Mouse (Mus musculus): ENCODE measurements around the gene Ascl5. TPM values are rescaled to one million over a fixed set of nuclear protein-coding genes. Genes with fewer than 3 reads are reported as not detected.

Gene Ascl5
- total RNA-seq (2023): not detected in 4 replicates

GRCm38 (mm10) chr1:136050312-136051012, at the start of gene Ascl5:
TSS of gene Ascl5 (plus strand) at chr1:136050804.

GRCm38 (mm10) chr1:136006292-136006748, 44.3 kb upstream of the Ascl5 start, which contains the start of gene Igfn1:
TSS of gene Igfn1 (minus strand) at chr1:136006342.

DNA sequence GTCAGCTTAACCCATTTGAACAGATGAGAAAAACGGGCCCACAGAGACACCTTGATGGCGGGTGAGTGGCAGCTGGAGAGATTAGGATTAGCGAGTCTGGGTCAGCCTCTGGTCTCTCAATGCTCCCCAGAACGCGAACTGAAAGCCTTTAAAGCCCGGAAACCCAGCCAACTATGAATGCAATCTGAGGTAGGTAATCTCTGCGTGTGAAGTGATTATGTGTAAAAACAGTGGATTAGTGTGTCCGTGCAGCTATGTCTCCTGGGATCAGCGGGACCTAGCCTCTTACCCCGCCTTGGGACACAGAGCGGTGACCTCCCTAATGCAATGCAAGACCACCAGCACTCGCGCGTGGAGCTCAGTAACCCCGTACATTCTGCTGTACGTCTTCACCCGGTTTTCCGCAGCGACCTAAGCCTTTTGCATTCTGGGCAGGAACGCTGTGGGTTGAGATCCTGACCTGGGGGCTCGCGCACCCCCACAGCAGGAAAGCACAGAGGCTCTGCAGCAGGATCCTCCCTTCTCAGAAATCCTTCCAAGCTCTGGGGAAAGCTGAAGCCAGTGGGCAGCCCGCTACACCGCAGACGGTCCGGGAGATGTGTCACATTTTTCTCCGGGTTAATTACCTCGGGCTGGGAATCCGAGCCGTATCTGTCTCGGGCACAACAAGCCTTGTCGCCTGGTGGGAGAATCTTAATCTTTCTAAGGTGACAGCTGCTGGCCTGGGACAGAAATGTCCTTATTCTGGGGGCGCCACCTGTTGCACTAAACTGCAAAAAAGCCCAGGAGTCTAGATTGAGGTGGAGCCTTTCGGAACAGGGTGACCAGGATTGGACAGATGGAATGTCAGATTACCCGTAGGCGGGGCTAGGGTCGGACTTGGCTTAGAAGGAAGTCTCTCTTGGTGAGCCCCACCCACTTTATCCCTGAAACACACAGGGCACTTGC, 43.1 kb upstream of the Ascl5 start, which contains the start of gene Tmem9:
Gene Tmem9 (plus strand): TSS at position 940 of the 948 bp plus-strand sequence.

GRCm38 (mm10) chr1:136052547-136052946, 1.9 kb downstream of the Ascl5 start, which contains the start of gene Cacna1s:
TSS of gene Cacna1s (plus strand) at chr1:136052750.

Other genes starting within 250 kb of the Ascl5 start
- gene Lad1, start 232.2 kb upstream of the Ascl5 start, total RNA-seq (2023): not detected in 4 replicates
- not detected in 4 replicates for gene Tnnt2, start 214.4 kb upstream of the Ascl5 start, total RNA-seq (2023)
- gene Pkp1, start 131.6 kb upstream of the Ascl5 start, total RNA-seq (2023): not detected in 4 replicates
- gene Igfn1, start 44.5 kb upstream of the Ascl5 start, total RNA-seq (2023): 0.09 to 0.17 TPM in 2 of 4 replicates, not detected in the others
- gene Tmem9, start 42.7 kb upstream of the Ascl5 start, total RNA-seq (2023): 7.1 to 19.1 TPM (median 10.5 TPM) in 4 replicates
- 4.0 to 6.5 TPM (median 5.1 TPM) in 4 replicates for gene Cacna1s, start 1.9 kb downstream of the Ascl5 start, total RNA-seq (2023)
- gene Kif21b, start 80.6 kb downstream of the Ascl5 start, total RNA-seq (2023): 204 to 217 TPM (median 210 TPM) in 4 replicates
- gene Mroh3, start 162.0 kb downstream of the Ascl5 start, total RNA-seq (2023): not detected in 4 replicates
- not detected in 4 replicates for gene Inava, start 183.5 kb downstream of the Ascl5 start, total RNA-seq (2023)
- gene Gpr25, start 210.1 kb downstream of the Ascl5 start, total RNA-seq (2023): not detected in 4 replicates